Mouse (Mus musculus): ENCODE data around the gene Mbd5.

DNA sequence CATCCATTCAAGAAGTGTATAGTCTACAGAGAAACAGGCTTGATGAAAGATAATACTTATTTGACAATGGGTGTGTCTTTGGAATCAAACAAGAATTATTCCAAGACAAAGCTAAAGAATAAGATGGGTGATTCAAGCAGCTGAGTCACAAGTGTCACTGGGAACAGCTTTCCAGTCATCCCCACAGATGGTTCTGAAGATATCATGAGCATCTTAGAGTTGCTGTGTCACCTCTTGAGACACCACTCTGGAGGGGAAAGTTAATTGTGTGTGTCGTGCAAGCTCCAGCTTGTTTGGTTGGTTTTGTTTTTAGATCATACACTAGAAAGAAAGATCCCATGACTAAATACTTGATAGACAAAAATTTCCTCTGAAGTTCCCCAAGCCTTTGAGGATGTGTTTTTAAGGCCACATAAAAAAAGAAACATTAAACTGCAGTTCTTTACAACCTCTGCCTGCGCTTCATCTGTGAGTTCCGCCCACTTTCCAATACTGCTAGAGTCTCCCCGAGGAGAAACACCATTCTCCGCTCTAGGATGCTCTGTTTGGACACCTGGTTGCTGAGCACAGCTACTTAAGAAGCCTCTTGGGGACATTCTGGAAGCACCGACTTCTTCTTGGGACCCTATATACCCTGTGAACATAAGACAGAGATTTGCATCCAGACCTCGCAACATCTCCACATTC, 409.0 kb downstream of the Mbd5 start:
- TF ChIP-seq CTCF (IDR thresholded peaks at IDR 0.05; ENCODE audit: control insufficient read depth, insufficient read depth, insufficient replicate concordance, low read depth, low read length) (no peak), POLR2A (IDR thresholded peaks at IDR 0.05; ENCODE audit: control insufficient read depth, low read depth, low read length) (no peak)

Data from testis, adult 2 months (tissue).